Mouse (Mus musculus) forebrain, embryonic 14.5 days (tissue): Measurements from ENCODE around the gene Zfp617. TPM values are rescaled to one million over a fixed set of nuclear protein-coding genes. Genes with fewer than 3 reads are reported as not detected.
"Not testable (repeated sequence)": the region's sequence is repeated elsewhere in the genome, so short reads cannot be mapped to it uniquely, and the experiment has no call there.

ENCODE experiments used
- ATAC-seq: fragments of 200-750 bp; cut with Nextera tagmentation; 2 replicates; pipeline ENCODE4 v1.8.0; 2017; ENCODE audit warnings: mild to moderate bottlenecking, moderate library complexity
- DNase-seq: peaks from one replicate; pipeline ENCODE4 v3.0.0-alpha.2; 2015; ENCODE audit warnings: low spot score
- H3K27ac ChIP-seq: fragments of 300-500 bp; sonication (generic); 2 replicates; pipeline ENCODE4 v1.5.1; 2014; ENCODE audit warnings: low read depth, mild to moderate bottlenecking, control low read depth, low read length, moderate library complexity
- H3K27me3 ChIP-seq: fragments of 300-500 bp; sonication (generic); replicated peaks from 2 replicates; pipeline ENCODE4 v1.6.1; 2014; ENCODE audit warnings: low read length, control low read depth, mixed read lengths; ENCODE audit not compliant: control insufficient read depth, insufficient read depth
- H3K36me3 ChIP-seq: fragments of 300-500 bp; sonication (generic); 2 replicates; pipeline ENCODE4 v1.6.1; 2014; ENCODE audit warnings: low read length, control low read depth; ENCODE audit not compliant: control insufficient read depth, insufficient read depth
- H3K4me1 ChIP-seq: fragments of 300-500 bp; sonication (generic); 2 replicates; pipeline ENCODE4 v1.6.1; 2014; ENCODE audit warnings: antibody characterized with exemption, low read length, control low read depth; ENCODE audit not compliant: control insufficient read depth, insufficient read depth
- H3K4me2 ChIP-seq: fragments of 300-500 bp; sonication (generic); 2 replicates; pipeline ENCODE4 v1.6.1; 2014; ENCODE audit warnings: mild to moderate bottlenecking, control low read depth, low read length
- H3K4me3 ChIP-seq: fragments of 300-500 bp; sonication (generic); 2 replicates; pipeline ENCODE4 v1.5.1; 2014; ENCODE audit warnings: low read depth, low read length, control low read depth
- H3K9ac ChIP-seq: fragments of 300-500 bp; sonication (generic); 2 replicates; pipeline ENCODE4 v1.6.1; 2014; ENCODE audit warnings: mild to moderate bottlenecking, low read length, control low read depth, moderate library complexity
- H3K9me3 ChIP-seq: fragments of 300-500 bp; sonication (generic); replicated peaks from 2 replicates; pipeline ENCODE4 v1.6.1; 2016; ENCODE audit warnings: low read length, control low read depth, mixed read lengths; ENCODE audit not compliant: control insufficient read depth
- WGBS: fragments of 180-500 bp; shearing (Covaris S2); extraction: QIAGEN DNeasy Blood & Tissue Kit; methylation state at CpG from one replicate; pipeline ENCODE4 v1.1.7; 2014; 5-methylcytosine and 5-hydroxymethylcytosine counted together
- polyA plus RNA-seq: library from polyadenylated mRNA; unstranded; fragments of >200 nt; fragmentation: Nextera tagmentation; extraction: Ambion mirVana; gene quantifications from 2 replicates; pipeline ENCODE4 v1.2.1, GENCODE M21; 2014

Zfp617 gene
- polyA plus RNA-seq, 1 experiment from 2014 or later: 31.6 TPM

DNA sequence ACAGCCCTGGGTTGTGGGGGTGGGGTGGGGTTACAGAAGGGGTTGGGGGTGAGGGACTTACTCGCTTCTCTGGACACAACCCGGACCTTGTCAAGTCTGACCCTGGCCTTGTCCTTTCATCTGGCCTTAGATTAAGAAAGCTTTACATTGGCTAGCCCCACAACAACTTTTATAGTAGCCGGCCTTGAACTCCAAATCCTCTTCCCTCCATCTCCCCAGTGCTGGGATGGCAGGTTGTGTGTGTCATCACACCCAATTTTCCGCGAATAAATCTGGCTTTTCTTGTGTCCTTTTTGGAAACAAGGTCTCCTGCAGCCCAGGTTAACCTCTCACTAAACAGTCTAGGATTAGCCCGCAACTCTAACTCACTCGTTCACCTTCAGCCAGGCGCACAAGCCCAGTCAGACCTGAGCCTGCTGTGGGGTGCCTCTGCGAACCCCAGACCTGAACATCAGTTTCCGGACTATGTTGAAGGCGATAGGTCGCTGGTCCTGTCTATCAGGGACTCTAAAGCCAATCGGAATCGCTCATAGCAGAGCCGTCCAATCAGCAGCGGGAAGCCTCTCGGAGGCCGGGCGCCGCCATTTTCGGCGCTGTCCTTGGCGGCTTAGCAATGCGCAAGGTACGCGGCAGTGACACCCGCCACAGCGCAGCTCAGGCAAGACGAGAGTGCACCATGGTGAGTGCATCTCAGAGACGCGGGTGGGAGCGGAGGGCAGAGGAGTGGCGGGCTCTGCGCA lies 42.2 kb downstream of the Zfp617 start, which contains the start of gene Zfp961:
Gene Zfp961, plus strand, starts transcription at position 557 of the 740 bp plus-strand sequence.
- ATAC-seq: peak; percentile 100
- WGBS: 4% methylated on average over 34 of the region's 34 CpGs
- no peaks in the 10 kb centered on the region for H3K36me3 ChIP-seq

DNA sequence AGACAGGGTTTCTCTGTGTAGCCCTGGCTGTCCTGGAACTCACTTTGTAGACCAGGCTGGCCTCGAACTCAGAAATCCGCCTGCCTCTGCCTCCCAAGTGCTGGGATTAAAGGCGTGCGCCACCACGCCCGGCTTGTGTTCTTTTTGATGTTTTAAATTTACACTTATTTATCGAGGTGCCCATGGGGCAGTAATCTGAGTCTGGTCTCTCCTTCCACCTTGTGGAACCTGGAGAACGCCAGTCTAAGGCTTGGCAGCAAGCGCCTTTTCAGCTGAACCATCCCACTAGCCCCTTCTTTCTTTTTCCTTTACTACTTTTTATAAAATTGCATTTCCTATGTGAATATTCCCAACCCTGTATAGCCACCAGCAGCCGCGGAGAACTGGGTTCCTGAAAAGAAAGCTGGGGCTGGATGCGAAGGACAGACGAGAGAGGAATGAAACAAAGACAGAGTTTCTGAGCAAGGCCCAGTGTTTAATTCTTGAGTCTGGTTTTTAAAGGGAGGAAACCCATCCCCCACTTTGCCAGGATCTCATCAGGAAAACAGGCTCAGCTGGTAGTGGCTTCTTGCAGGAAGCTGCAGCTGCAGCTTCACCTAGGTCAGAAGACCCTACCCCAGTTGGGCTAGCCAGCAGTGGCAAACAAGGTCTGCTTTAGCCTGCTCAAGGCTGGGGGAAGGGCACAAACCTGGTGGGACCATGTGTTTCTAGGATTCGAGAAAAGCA lies 43.2 kb downstream of the Zfp617 start:
- Histone ChIP-seq H3K4me1 (peaks cover 11% of the 10 kb centered on the region), H3K4me2 (peak overlapping the region; percentile 69), H3K27me3 (no peaks in the 10 kb centered on the region), H3K4me3 (peak overlapping the region; percentile 65), H3K9me3 (peaks cover 6% of the 10 kb centered on the region), H3K36me3 (no peaks in the 10 kb centered on the region), H3K27ac (no peak overlapping the region), H3K9ac (peak overlapping the region; percentile 84)
- DNase-seq: peak; percentile 15
- WGBS: 38% methylated on average over 14 of the region's 14 CpGs
- no peak for ATAC-seq

More for the DNA sequence above, 42.2 kb downstream of the Zfp617 start, which contains the start of gene Zfp961:
- H3K4me2 ChIP-seq: peak within 1 kb of the TSS; percentile 69
- peak within 1 kb of the TSS; percentile 84 for H3K9ac ChIP-seq
- peak within 1 kb of the TSS; percentile 88 for H3K27ac ChIP-seq
- peak; percentile 99 for DNase-seq
- H3K4me3 ChIP-seq: peak within 1 kb of the TSS; percentile 65
- H3K4me1 ChIP-seq: peaks cover 11% of the 10 kb centered on the region
- no peaks in the 10 kb centered on the region for H3K27me3 ChIP-seq
- peaks cover 6% of the 10 kb centered on the region for H3K9me3 ChIP-seq

- Histone ChIP-seq H3K4me3 (no peak overlapping the region), H3K4me2 (no peak overlapping the region), H3K9me3 (peaks cover 6% of the 10 kb centered on the region), H3K9ac (no peak overlapping the region), H3K36me3 (no peaks in the 10 kb centered on the region), H3K27me3 (no peaks in the 10 kb centered on the region), H3K27ac (no peak overlapping the region), H3K4me1 (peaks cover 11% of the 10 kb centered on the region)
- WGBS: 100% methylated on average over 1 of the region's 1 CpGs
- ATAC-seq (no peak), DNase-seq (no peak)
Observed at GRCm38 (mm10) chr8:71952489-71952888, 44.1 kb downstream of the Zfp617 start.

DNA sequence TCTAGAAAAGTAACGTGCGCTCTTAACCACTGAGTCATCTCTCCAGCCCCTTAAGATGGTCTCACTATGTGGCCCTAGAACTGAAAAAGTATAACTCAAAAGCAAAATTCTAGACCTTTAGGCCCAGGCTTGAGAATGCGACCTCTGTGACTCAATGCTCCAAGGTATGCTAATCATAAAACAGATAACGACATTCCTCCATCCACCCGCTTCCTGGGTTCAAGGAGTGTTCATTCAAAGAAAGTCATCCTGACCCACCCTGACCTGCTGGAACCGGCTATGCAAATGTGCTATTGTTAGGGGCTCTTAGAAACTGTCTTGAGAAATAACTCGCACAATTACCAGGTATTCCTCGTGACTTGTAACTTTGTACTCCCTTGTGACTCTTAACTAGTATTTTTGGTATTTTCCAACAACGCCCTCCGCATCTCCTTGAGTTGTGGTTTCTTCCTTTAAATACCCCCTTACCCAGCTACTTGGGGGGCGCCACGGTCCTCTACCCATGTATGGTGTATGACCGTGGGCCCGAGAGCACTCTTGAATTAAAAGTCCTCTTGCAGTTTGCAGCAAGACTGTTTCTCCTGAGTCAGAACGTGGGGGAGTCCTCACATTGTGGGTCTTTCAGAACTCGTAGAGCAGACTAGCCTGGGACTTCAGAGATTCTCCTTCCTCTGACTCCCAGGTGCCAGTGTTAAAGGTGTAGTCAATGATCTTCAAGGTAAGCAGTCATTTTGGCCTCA lies 44.7 kb downstream of the Zfp617 start:
- not testable (repeated sequence) for H3K27ac ChIP-seq, H3K36me3 ChIP-seq, DNase-seq, H3K4me3 ChIP-seq, H3K4me2 ChIP-seq, H3K9ac ChIP-seq, ATAC-seq, H3K27me3 ChIP-seq, H3K9me3 ChIP-seq
- 97% methylated on average over 16 of the region's 16 CpGs for whole genome bisulfite sequencing
- peaks cover 11% of the 10 kb centered on the region for H3K4me1 ChIP-seq

- Histone ChIP-seq H3K4me3 (no peak overlapping the region), H3K4me1 (peaks cover 11% of the 10 kb centered on the region), H3K27ac (no peak overlapping the region), H3K4me2 (no peak overlapping the region), H3K27me3 (no peaks in the 10 kb centered on the region), H3K9ac (no peak overlapping the region), H3K9me3 (peaks cover 6% of the 10 kb centered on the region), H3K36me3 (no peaks in the 10 kb centered on the region)
- DNase-seq (no peak), ATAC-seq (no peak)
- 99% methylated on average over 9 of the region's 9 CpGs for WGBS
Observed at GRCm38 (mm10) chr8:71954666-71955065, 46.2 kb downstream of the Zfp617 start.

- H3K9me3 ChIP-seq: no peaks in the 10 kb centered on the region; the same call in none of the 2 replicates
- no peak overlapping the region for H3K27ac ChIP-seq
- H3K4me3 ChIP-seq: no peak overlapping the region
- no peaks in the 10 kb centered on the region for H3K4me1 ChIP-seq
- H3K9ac ChIP-seq: no peak overlapping the region
- H3K36me3 ChIP-seq: peaks cover 4% of the 10 kb centered on the region
- H3K27me3 ChIP-seq: no peaks in the 10 kb centered on the region
- DNase-seq (no peak), ATAC-seq (no peak)
- H3K4me2 ChIP-seq: no peak overlapping the region
Observed at GRCm38 (mm10) chr8:71960483-71960882, 52.0 kb downstream of the Zfp617 start.

GRCm38 (mm10) chr8:71961796-71962195 lies 53.4 kb downstream of the Zfp617 start:
- Histone ChIP-seq H3K4me2 (no peak overlapping the region), H3K27ac (no peak overlapping the region), H3K4me1 (no peaks in the 10 kb centered on the region), H3K27me3 (no peaks in the 10 kb centered on the region), H3K9me3 (peaks cover 5% of the 10 kb centered on the region), H3K9ac (no peak overlapping the region), H3K36me3 (peaks cover 14% of the 10 kb centered on the region), H3K4me3 (no peak overlapping the region)
- WGBS: 93% methylated on average over 5 of the region's 5 CpGs
- DNase-seq (no peak), ATAC-seq (no peak)

DNA sequence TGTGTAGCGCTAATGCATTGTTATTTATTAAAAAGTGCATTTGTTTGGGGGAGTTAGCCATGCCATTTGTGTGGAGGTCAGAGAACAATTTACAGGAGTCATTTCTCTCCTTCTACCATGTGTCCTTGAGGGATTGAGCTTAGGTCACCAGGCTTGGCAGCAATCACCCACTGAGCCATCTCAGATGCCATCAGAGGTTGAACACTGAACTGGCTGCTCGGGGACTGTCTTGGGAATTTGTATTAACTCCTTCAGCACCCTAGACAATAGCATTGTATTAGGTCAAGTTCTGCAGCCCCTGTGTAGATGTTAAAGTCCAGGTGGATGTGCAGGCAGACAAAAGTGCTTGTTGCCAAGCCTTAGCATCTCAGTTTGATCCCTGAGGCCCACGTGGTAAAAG lies 55.6 kb downstream of the Zfp617 start:
- H3K36me3 ChIP-seq: peaks cover 37% of the 10 kb centered on the region
- H3K4me3 ChIP-seq: no peak overlapping the region
- ATAC-seq (no peak), DNase-seq (no peak)
- peaks cover 12% of the 10 kb centered on the region for H3K9me3 ChIP-seq
- 92% methylated on average over 3 of the region's 3 CpGs for WGBS
- no peak overlapping the region for H3K27ac ChIP-seq
- no peak overlapping the region for H3K9ac ChIP-seq
- H3K4me2 ChIP-seq: no peak overlapping the region
- H3K4me1 ChIP-seq: no peaks in the 10 kb centered on the region
- no peaks in the 10 kb centered on the region for H3K27me3 ChIP-seq
